Mouse (Mus musculus): ENCODE data around the gene Cldn14. TPM values are rescaled to one million over a fixed set of nuclear protein-coding genes. Genes with fewer than 3 reads are reported as not detected.
A peak's percentile ranks its signal among the peaks of the same experiment; 100 is the strongest.

Gene Cldn14
- not detected in 2 replicates for polyA plus RNA-seq (2014; fragmentation: Nextera tagmentation; extraction: Ambion mirVana)

DNA sequence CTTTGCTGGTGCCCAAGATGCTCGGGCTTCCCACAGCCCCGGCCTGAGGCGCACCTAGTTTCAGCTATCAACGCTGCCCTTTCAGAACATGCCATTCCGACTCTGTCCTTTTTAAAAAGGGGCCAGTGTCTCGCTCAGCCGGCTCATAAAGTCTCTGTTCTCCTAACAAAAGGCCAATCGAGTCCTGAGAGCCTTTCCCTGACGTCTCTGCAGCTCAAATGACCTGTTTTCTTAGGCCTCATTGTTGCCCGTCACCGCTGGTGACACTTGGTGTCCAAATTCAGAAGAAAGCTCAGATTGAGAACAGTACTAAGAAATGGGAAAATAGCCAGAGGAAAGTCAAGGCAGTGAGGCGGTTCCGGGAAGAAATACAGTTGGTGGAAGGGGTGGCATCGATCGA lies at the start of gene Cldn14:
Cldn14 (minus strand) TSS at position 101 of the 400 bp plus-strand sequence.
- WGBS, result 54% methylated on average over 15 of the region's 15 CpGs
- ATAC-seq (no peak), DNase-seq (ENCODE audit: low spot score) (no peak)
- Histone ChIP-seq H3K4me1 (ENCODE audit: control insufficient read depth, insufficient read depth, low read length) (no peaks in the 10 kb centered on the region; the same call in 1 of the 2 replicates), H3K9ac (ENCODE audit: low read length) (no peak within 1 kb of the TSS), H3K27ac (ENCODE audit: low read depth, low read length) (no peak within 1 kb of the TSS), H3K4me2 (ENCODE audit: low read length) (no peak within 1 kb of the TSS), H3K36me3 (ENCODE audit: control insufficient read depth, insufficient read depth, low read length) (no peaks in the 10 kb centered on the region), H3K27me3 (replicated peaks; ENCODE audit: control insufficient read depth, insufficient read depth, low read length) (no peaks in the 10 kb centered on the region), H3K4me3 (ENCODE audit: low read depth, low read length) (no peak within 1 kb of the TSS), H3K9me3 (replicated peaks; ENCODE audit: control insufficient read depth, low read length) (no peaks in the 10 kb centered on the region)

DNA sequence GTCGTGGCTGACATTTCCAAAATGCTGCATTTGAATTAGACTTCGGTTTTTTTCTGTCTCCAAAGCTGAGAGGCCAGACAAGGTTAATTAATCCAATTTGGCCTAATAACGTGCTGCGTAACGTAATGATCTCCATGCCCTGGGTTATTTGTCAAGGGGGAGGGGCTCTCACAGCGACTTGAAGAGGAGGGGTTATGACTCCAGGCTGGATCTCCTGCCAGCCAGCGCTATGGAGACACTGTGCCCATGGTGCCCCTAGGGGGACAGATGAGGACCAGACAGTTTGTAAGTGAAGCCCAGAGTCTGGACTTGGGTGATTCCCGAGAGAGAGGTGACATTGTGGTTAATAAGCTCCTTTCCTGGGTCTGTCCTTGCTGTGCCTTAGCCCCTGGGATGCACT lies 46.9 kb upstream of the Cldn14 start:
- H3K27ac ChIP-seq (ENCODE audit: low read depth, low read length), result no peak overlapping the region
- no peak overlapping the region for H3K9ac ChIP-seq (ENCODE audit: low read length)
- 20% methylated on average over 8 of the region's 8 CpGs for WGBS
- no peaks in the 10 kb centered on the region for H3K9me3 ChIP-seq (replicated peaks; ENCODE audit: control insufficient read depth, low read length)
- DNase-seq (ENCODE audit: low spot score) (no peak), ATAC-seq (no peak)
- H3K36me3 ChIP-seq (ENCODE audit: control insufficient read depth, insufficient read depth, low read length), result no peaks in the 10 kb centered on the region
- no peak overlapping the region for H3K4me3 ChIP-seq (ENCODE audit: low read depth, low read length)
- 0 out of 2 replicates have a peak, but pooled peaks cover 4% of the 10 kb centered on the region for H3K27me3 ChIP-seq (replicated peaks; ENCODE audit: control insufficient read depth, insufficient read depth, low read length)
- 0 out of 2 replicates have a peak, but pooled peaks cover 3% of the 10 kb centered on the region for H3K4me1 ChIP-seq (ENCODE audit: control insufficient read depth, insufficient read depth, low read length)
- no peak overlapping the region for H3K4me2 ChIP-seq (ENCODE audit: low read length)

DNA sequence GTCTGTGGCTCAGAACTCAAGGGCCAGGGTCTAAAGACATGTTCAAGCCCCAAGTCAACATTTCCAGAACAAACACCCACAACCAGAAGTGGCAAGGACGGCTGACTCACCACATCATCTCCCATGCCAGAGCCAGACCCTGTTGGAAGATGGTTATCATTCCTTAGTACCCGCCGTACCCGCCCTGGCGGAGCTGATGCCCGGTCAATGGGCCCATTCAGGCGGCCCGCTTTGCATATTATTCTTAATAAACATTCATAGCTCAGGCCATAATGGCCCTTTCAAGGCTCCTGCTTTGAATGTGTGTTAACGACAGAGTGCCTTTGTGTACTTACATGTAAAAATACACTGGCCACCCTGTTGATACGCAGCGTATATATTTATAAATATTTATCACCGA lies 46.5 kb upstream of the Cldn14 start:
- no peak overlapping the region for H3K4me2 ChIP-seq (ENCODE audit: low read length)
- H3K9ac ChIP-seq (ENCODE audit: low read length), result no peak overlapping the region
- no peak for ATAC-seq
- H3K36me3 ChIP-seq (ENCODE audit: control insufficient read depth, insufficient read depth, low read length), result no peaks in the 10 kb centered on the region
- no peak overlapping the region for H3K27ac ChIP-seq (ENCODE audit: low read depth, low read length)
- 0 out of 2 replicates have a peak, but pooled peaks cover 4% of the 10 kb centered on the region for H3K27me3 ChIP-seq (replicated peaks; ENCODE audit: control insufficient read depth, insufficient read depth, low read length)
- no peak for DNase-seq (ENCODE audit: low spot score)
- no peak overlapping the region for H3K4me3 ChIP-seq (ENCODE audit: low read depth, low read length)
- WGBS, result 53% methylated on average over 12 of the region's 12 CpGs
- 0 out of 2 replicates have a peak, but pooled peaks cover 3% of the 10 kb centered on the region for H3K4me1 ChIP-seq (ENCODE audit: control insufficient read depth, insufficient read depth, low read length)
- no peaks in the 10 kb centered on the region for H3K9me3 ChIP-seq (replicated peaks; ENCODE audit: control insufficient read depth, low read length)

DNA sequence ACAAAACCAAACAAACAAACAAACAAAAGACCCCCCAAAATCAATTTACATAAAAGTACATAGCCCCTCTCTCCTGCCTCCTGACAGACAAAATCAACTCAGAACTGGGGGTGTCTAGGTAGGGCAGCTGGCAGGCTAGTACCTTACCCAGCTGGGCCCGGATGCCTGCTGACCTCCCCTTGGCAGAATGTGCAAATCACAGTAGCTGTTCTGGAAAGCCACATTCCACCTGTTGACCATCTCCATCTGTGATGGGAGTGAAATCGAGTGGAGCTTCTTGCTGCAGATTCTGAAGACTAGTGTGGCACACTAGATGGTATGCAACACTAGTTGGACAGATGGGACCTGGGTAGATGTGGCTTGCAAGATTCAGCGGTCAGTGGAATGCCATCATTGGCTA lies 41.7 kb upstream of the Cldn14 start:
- DNase-seq (ENCODE audit: low spot score) (no peak), ATAC-seq (no peak)
- H3K9me3 ChIP-seq (replicated peaks; ENCODE audit: control insufficient read depth, low read length), result no peaks in the 10 kb centered on the region
- WGBS, result 86% methylated on average over 3 of the region's 3 CpGs
- H3K36me3 ChIP-seq (ENCODE audit: control insufficient read depth, insufficient read depth, low read length), result no peaks in the 10 kb centered on the region
- H3K4me1 ChIP-seq (ENCODE audit: control insufficient read depth, insufficient read depth, low read length), result no peaks in the 10 kb centered on the region
- H3K4me3 ChIP-seq (ENCODE audit: low read depth, low read length), result no peak overlapping the region
- no peak overlapping the region for H3K27ac ChIP-seq (ENCODE audit: low read depth, low read length)
- H3K27me3 ChIP-seq (replicated peaks; ENCODE audit: control insufficient read depth, insufficient read depth, low read length), result 0 out of 2 replicates have a peak, but pooled peaks cover 4% of the 10 kb centered on the region
- H3K9ac ChIP-seq (ENCODE audit: low read length), result no peak overlapping the region
- no peak overlapping the region for H3K4me2 ChIP-seq (ENCODE audit: low read length)

DNA sequence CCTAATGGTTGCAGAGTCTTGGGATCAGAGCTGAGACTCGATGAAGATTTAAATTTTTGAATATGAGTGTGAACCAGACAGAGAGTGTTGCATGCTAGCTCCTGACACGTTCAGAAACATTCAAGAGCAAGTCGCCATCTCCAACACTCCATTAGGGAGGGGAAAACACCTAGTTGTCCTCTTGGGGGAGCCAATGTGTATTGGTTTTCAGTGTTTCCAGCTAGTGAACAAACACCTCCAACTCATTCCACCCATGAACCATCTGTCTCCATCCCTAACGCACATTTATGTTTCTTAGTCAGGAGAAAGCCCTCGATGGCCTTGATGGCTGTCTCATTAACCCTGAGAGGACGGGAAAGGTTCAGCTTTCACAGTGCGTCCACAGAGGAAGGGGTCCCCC lies 36.4 kb upstream of the Cldn14 start:
- DNase-seq (ENCODE audit: low spot score) (no peak), ATAC-seq (no peak)
- Histone ChIP-seq H3K9ac (ENCODE audit: low read length) (no peak overlapping the region), H3K4me3 (ENCODE audit: low read depth, low read length) (no peak overlapping the region), H3K27me3 (replicated peaks; ENCODE audit: control insufficient read depth, insufficient read depth, low read length) (no peaks in the 10 kb centered on the region; the same call in 1 of the 2 replicates), H3K4me1 (ENCODE audit: control insufficient read depth, insufficient read depth, low read length) (peaks cover 10% of the 10 kb centered on the region), H3K4me2 (ENCODE audit: low read length) (no peak overlapping the region), H3K27ac (ENCODE audit: low read depth, low read length) (no peak overlapping the region), H3K36me3 (ENCODE audit: control insufficient read depth, insufficient read depth, low read length) (no peaks in the 10 kb centered on the region), H3K9me3 (replicated peaks; ENCODE audit: control insufficient read depth, low read length) (no peaks in the 10 kb centered on the region)
- 52% methylated on average over 7 of the region's 7 CpGs for WGBS

DNA sequence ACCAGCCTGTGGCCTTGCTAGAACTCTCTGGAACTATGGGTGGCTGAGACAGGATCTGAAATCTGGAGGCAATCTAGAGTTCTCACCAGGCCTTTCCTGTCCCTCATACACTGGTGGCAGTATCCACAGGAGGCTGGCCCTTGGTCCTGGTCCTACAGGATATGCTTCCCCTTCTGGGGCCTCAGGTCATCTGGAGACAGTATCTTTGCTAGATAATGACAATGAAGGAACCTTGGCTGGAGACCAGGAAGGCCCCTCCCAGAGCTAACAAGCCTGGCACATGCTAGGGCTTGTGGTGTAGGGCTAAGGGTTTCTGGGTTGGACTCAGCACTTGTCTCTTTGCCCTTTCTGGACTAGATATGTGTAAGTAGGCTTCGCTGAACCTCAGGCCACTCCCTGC lies 35.2 kb upstream of the Cldn14 start:
- Histone ChIP-seq H3K4me1 (ENCODE audit: control insufficient read depth, insufficient read depth, low read length) (peaks cover 10% of the 10 kb centered on the region), H3K9me3 (replicated peaks; ENCODE audit: control insufficient read depth, low read length) (no peaks in the 10 kb centered on the region), H3K36me3 (ENCODE audit: control insufficient read depth, insufficient read depth, low read length) (no peaks in the 10 kb centered on the region), H3K27ac (ENCODE audit: low read depth, low read length) (no peak overlapping the region), H3K9ac (ENCODE audit: low read length) (no peak overlapping the region), H3K27me3 (replicated peaks; ENCODE audit: control insufficient read depth, insufficient read depth, low read length) (no peaks in the 10 kb centered on the region; the same call in 1 of the 2 replicates), H3K4me3 (ENCODE audit: low read depth, low read length) (no peak overlapping the region), H3K4me2 (ENCODE audit: low read length) (no peak overlapping the region)
- ATAC-seq (no peak), DNase-seq (ENCODE audit: low spot score) (no peak)
- WGBS, result 100% methylated on average over 1 of the region's 1 CpGs

DNA sequence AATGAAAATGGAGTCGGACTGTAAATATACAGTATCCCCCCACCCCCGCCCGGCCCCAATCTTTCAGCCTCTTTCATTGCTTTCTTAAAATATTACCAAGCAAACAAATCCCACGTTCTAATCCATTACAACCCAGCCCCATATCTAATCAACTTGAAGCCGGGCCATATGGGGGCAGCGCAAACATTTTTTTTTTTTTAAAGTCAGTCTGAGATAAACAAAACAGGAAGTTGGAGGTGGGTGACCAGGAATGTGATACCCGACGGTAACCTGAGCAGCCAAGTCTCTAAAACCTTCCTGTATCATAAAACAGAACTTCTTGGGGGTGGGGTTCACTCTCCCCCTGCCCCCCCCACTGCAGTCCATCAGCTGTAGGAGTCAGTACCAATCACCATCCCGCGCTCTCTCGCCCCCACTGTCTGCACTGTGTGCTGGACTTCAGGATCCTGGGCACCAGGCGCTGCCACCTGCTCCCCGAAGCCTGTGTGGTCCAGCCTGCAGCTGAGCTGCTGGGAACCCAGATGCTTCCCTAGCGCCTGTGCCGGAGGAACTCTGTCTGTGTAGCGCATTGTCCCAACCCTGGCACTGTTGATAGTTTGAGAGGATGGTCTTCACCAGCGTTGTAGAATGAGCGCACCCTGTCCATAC lies 32.6 kb upstream of the Cldn14 start:
- Histone ChIP-seq H3K27me3 (replicated peaks; ENCODE audit: control insufficient read depth, insufficient read depth, low read length) (no peaks in the 10 kb centered on the region; the same call in 1 of the 2 replicates), H3K9ac (ENCODE audit: low read length) (no peak overlapping the region; the same call in 1 of the 2 replicates)

DNA sequence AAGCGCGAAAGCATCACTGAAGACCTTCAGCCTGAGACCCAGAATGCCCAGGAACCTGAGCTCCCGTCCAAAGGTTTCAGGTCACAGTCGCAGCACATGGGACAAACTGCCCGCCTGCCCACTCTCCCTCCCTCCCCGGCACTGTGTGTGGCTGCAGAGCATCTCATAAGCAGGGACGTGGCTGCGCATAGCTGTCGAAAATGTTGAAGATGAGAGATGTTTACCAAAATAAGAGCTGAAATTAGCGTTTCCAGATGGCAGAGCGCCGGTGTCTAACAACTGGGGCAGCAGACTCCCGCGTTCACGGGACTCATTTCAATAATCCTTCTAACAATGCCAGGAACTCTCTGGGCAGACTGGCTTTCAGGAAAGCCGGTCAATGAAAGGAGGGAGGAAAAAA lies 31.8 kb upstream of the Cldn14 start:
- H3K27ac ChIP-seq (ENCODE audit: low read depth, low read length), result no peak overlapping the region
- ATAC-seq, result no peak
- peak; percentile 48 for DNase-seq (ENCODE audit: low spot score)
- peak overlapping the region; percentile 38 for H3K4me2 ChIP-seq (ENCODE audit: low read length)
- 0 out of 2 replicates have a peak overlapping the region, but pooled peaks have one; percentile 5 for H3K4me3 ChIP-seq (ENCODE audit: low read depth, low read length)
- no peaks in the 10 kb centered on the region for H3K36me3 ChIP-seq (ENCODE audit: control insufficient read depth, insufficient read depth, low read length)
- H3K9me3 ChIP-seq (replicated peaks; ENCODE audit: control insufficient read depth, low read length), result no peaks in the 10 kb centered on the region
- H3K4me1 ChIP-seq (ENCODE audit: control insufficient read depth, insufficient read depth, low read length), result peaks cover 10% of the 10 kb centered on the region
- WGBS, result 8% methylated on average over 16 of the region's 16 CpGs
- H3K27me3 ChIP-seq (replicated peaks; ENCODE audit: control insufficient read depth, insufficient read depth, low read length), result no peaks in the 10 kb centered on the region; the same call in 1 of the 2 replicates
- H3K9ac ChIP-seq (ENCODE audit: low read length), result peak overlapping the region; percentile 7; the same call in 1 of the 2 replicates

More for the DNA sequence above, 32.6 kb upstream of the Cldn14 start:
- Histone ChIP-seq H3K4me3 (ENCODE audit: low read depth, low read length) (no peak overlapping the region), H3K4me1 (ENCODE audit: control insufficient read depth, insufficient read depth, low read length) (peaks cover 10% of the 10 kb centered on the region), H3K36me3 (ENCODE audit: control insufficient read depth, insufficient read depth, low read length) (no peaks in the 10 kb centered on the region), H3K27ac (ENCODE audit: low read depth, low read length) (no peak overlapping the region), H3K9me3 (replicated peaks; ENCODE audit: control insufficient read depth, low read length) (no peaks in the 10 kb centered on the region), H3K4me2 (ENCODE audit: low read length) (peak overlapping the region; percentile 38)
- peak; percentile 44 for DNase-seq (ENCODE audit: low spot score)
- 26% methylated on average over 18 of the region's 18 CpGs for WGBS
- ATAC-seq, result peak; percentile 63

DNA sequence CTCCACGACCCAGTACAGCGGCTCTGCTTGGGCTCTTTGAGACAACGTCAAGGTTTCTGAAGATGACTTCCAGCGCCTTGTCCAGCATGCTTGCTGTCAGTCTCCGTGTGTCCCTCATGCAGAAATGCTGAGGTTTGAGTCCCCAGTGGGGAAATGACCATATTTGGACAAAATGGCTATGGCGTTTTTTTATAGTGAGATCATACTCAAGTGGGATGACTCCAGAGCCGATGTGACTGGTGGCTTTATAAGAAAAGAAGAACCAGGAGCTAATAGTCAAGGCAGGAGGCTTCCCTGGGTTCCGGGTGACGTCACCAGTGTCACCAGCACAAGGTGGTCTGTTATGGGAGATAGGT lies 30.3 kb upstream of the Cldn14 start:
- WGBS, result 89% methylated on average over 9 of the region's 9 CpGs
- Histone ChIP-seq H3K9ac (ENCODE audit: low read length) (no peak overlapping the region), H3K27me3 (replicated peaks; ENCODE audit: control insufficient read depth, insufficient read depth, low read length) (no peaks in the 10 kb centered on the region; the same call in 1 of the 2 replicates), H3K27ac (ENCODE audit: low read depth, low read length) (no peak overlapping the region), H3K4me3 (ENCODE audit: low read depth, low read length) (no peak overlapping the region), H3K9me3 (replicated peaks; ENCODE audit: control insufficient read depth, low read length) (no peaks in the 10 kb centered on the region), H3K4me1 (ENCODE audit: control insufficient read depth, insufficient read depth, low read length) (peaks cover 10% of the 10 kb centered on the region), H3K36me3 (ENCODE audit: control insufficient read depth, insufficient read depth, low read length) (no peaks in the 10 kb centered on the region), H3K4me2 (ENCODE audit: low read length) (no peak overlapping the region)
- DNase-seq (ENCODE audit: low spot score) (no peak), ATAC-seq (no peak)

All from forebrain, embryonic 14.5 days (tissue).